Mouse (Mus musculus) frontal cortex, adult (tissue): ENCODE data around the gene Hoxa3.

Source experiments
- ATAC-seq: cut with Nextera tagmentation; 2 replicates; pipeline ENCODE4 v1.9.2; 2017; ENCODE audit warnings: mild to moderate bottlenecking, moderate library complexity, mixed read lengths; ENCODE audit not compliant: low TSS enrichment

Gene Hoxa3

GRCm38 (mm10) chr6:52213119-52213986, at the start of gene Hoxa3, which contains the start of gene Gm28308:
Hoxa3 (minus strand) TSS chr6:52213336.
Gm28308 (minus strand) TSS chr6:52213339.
- no peak for ATAC-seq

- ATAC-seq: no peak
These were observed 49.6 kb upstream of the Hoxa3 start for GRCm38 (mm10) chr6:52262463-52263320.

- no peak for ATAC-seq
These were observed 48.8 kb upstream of the Hoxa3 start for GRCm38 (mm10) chr6:52261751-52262462.

- no peak for ATAC-seq
These were observed 47.8 kb upstream of the Hoxa3 start, which contains the start of gene Hoxa13 for GRCm38 (mm10) chr6:52260654-52261575. Hoxa13 (minus strand) TSS chr6:52260880.

GRCm38 (mm10) chr6:52259811-52260261, 46.7 kb upstream of the Hoxa3 start:
- no peak for ATAC-seq

- no peak for ATAC-seq
These were observed 46.1 kb upstream of the Hoxa3 start for GRCm38 (mm10) chr6:52259081-52259790.

GRCm38 (mm10) chr6:52256956-52257355, 43.8 kb upstream of the Hoxa3 start:
- ATAC-seq: no peak

GRCm38 (mm10) chr6:52253511-52254500, 40.7 kb upstream of the Hoxa3 start:
- ATAC-seq: no peak

GRCm38 (mm10) chr6:52252775-52253376, 39.7 kb upstream of the Hoxa3 start:
- no peak for ATAC-seq

- ATAC-seq: no peak
These were observed 39.1 kb upstream of the Hoxa3 start for GRCm38 (mm10) chr6:52252016-52252774.

- ATAC-seq: no peak
These were observed 38.2 kb upstream of the Hoxa3 start for GRCm38 (mm10) chr6:52251177-52251879.

- no peak for ATAC-seq
These were observed 36.7 kb upstream of the Hoxa3 start for GRCm38 (mm10) chr6:52249826-52250225.

GRCm38 (mm10) chr6:52249415-52249738, 36.2 kb upstream of the Hoxa3 start:
- no peak for ATAC-seq

GRCm38 (mm10) chr6:52248638-52249414, 35.7 kb upstream of the Hoxa3 start:
- no peak for ATAC-seq

- ATAC-seq: no peak
These were observed 34.9 kb upstream of the Hoxa3 start for GRCm38 (mm10) chr6:52247766-52248637.
